Mouse (Mus musculus): Measurements from ENCODE around the gene Sppl2c. TPM values are rescaled to one million over a fixed set of nuclear protein-coding genes. Genes with fewer than 3 reads are reported as not detected.

Gene Sppl2c
- not detected in 2 replicates for polyA plus RNA-seq (2015; fragmentation: Nextera tagmentation; extraction: Ambion mirVana)

DNA sequence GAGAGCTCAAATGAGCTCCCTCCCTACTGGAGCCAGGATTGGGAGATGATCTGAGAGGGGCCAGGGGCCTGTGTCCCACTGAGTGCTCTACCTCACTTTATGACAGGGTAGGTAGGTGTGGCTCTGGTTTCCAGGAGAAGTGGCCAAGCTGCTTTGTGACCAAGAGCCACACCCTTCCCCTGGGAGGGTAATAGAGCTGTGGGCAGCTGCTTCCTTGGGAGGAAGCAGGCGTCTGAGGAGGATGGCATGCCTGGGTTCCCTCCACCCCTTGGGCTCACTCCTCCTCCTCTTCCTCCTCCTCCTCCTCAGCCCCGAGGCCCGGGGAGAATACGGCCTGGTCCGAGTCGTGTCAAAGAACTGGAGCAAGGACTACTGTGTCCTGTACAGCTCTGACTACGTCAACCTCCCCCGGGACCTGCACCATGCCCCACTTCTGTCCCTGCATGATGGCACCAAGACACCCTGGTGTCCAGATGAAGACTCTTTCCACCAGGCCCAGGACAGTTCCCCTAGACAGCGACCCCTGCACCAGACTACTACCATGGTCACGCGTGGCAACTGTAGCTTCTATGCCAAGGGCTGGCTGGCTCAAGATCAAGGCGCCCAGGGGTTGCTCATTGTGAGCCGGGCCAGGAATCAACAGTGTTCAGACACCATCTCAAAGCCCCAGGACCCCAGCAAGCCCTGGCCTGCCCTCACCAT lies at the start of gene Sppl2c:
TSS of gene Sppl2c (plus strand) at position 193 of the 702 bp plus-strand sequence.
- H3K9me3 ChIP-seq (replicated peaks) = no peaks in the 10 kb centered on the region
- H3K4me3 ChIP-seq = no peak within 1 kb of the TSS
- no peaks in the 10 kb centered on the region for H3K36me3 ChIP-seq
- no peaks in the 10 kb centered on the region for H3K4me1 ChIP-seq (replicated peaks)
- WGBS = 74% methylated on average over 13 of the region's 13 CpGs
- H3K27ac ChIP-seq = no peak within 1 kb of the TSS
- H3K9ac ChIP-seq = no peak within 1 kb of the TSS
- no peak for ATAC-seq (replicated peaks; ENCODE audit: insufficient number of reproducible peaks, insufficient read depth, low FRiP score, low read depth)
- no peak within 1 kb of the TSS for H3K4me2 ChIP-seq
- 0 out of 2 replicates have a peak, but pooled peaks cover 6% of the 10 kb centered on the region for H3K27me3 ChIP-seq

DNA sequence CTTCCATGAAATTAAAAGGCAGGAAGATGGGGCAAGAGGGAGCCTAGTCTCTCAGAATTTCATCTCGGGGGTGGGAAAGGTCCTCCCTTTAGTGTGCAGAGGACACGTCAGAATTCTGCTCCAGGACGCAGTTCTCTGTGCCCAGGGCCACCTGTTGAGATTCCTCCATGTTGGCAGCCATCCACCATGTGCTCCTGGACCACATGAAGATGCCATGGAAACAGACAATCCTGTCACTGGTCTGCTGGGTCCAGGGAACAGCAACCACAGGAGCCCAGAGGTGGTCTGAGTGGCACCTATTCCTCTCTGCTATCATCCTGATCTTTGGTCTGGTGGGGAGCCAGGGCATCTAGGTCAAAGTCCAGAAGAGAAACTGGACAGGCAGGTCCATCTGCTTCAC lies 47.2 kb upstream of the Sppl2c start:
- Histone ChIP-seq H3K27ac (no peak overlapping the region), H3K4me1 (replicated peaks) (no peaks in the 10 kb centered on the region), H3K36me3 (no peaks in the 10 kb centered on the region), H3K4me2 (no peak overlapping the region), H3K9me3 (replicated peaks) (no peaks in the 10 kb centered on the region), H3K27me3 (peaks cover 45% of the 10 kb centered on the region), H3K9ac (no peak overlapping the region), H3K4me3 (no peak overlapping the region)
- no peak for ATAC-seq (replicated peaks; ENCODE audit: insufficient number of reproducible peaks, insufficient read depth, low FRiP score, low read depth)
- 73% methylated on average over 3 of the region's 3 CpGs for whole genome bisulfite sequencing

DNA sequence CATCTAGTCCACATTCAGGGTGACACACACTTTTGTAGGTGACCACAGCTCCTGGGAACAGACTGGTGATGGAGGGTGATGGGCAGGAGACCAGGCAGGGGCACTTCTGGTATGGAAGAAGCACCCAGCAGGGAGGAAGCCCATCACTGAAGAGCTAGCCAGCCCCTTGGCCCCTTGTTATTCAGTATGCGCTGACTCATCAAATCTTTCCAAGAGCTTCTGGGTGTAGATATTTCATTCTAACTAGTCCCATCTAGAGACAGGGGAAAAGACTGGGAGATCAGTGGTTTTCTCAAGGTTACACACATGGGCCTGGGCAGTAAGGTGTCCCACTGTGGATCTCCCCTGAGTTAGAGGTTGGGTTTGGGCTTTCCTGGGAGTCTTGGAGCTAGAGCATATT lies 41.2 kb upstream of the Sppl2c start:
- H3K4me3 ChIP-seq = no peak overlapping the region
- no peaks in the 10 kb centered on the region for H3K9me3 ChIP-seq (replicated peaks)
- H3K4me2 ChIP-seq = no peak overlapping the region
- no peaks in the 10 kb centered on the region for H3K4me1 ChIP-seq (replicated peaks)
- no peak overlapping the region for H3K27ac ChIP-seq
- H3K36me3 ChIP-seq = no peaks in the 10 kb centered on the region
- WGBS = 91% methylated on average over 1 of the region's 1 CpGs
- ATAC-seq (replicated peaks; ENCODE audit: insufficient number of reproducible peaks, insufficient read depth, low FRiP score, low read depth) = no peak
- H3K27me3 ChIP-seq = 0 out of 2 replicates have a peak, but pooled peaks cover 9% of the 10 kb centered on the region
- no peak overlapping the region for H3K9ac ChIP-seq

DNA sequence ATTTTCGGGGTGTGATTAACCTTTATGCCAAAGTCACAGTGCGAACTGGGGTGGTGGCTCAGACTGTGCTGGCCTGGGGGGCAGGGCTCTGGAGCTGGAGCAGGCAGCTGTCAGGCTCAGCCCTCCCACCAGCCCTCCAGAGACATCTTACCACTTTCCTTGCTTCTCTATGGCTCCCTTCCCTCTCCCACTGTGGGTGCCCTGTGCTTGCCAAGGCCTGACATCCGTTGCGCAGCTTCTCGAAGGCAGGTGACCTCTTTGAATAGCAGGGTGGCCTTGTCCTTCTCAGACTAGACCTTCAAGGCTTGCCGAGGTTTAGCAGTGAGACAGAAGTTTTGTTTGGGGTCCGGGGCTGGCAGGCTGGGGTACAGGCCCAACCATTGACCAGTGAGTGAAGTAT lies 37.3 kb upstream of the Sppl2c start:
- Histone ChIP-seq H3K27me3 (peaks cover 16% of the 10 kb centered on the region; the same call in 1 of the 2 replicates), H3K4me3 (no peak overlapping the region), H3K4me1 (replicated peaks) (no peaks in the 10 kb centered on the region), H3K9me3 (replicated peaks) (no peaks in the 10 kb centered on the region), H3K4me2 (no peak overlapping the region), H3K27ac (no peak overlapping the region), H3K9ac (no peak overlapping the region), H3K36me3 (no peaks in the 10 kb centered on the region)
- 71% methylated on average over 7 of the region's 7 CpGs for WGBS
- ATAC-seq (replicated peaks; ENCODE audit: insufficient number of reproducible peaks, insufficient read depth, low FRiP score, low read depth) = no peak

DNA sequence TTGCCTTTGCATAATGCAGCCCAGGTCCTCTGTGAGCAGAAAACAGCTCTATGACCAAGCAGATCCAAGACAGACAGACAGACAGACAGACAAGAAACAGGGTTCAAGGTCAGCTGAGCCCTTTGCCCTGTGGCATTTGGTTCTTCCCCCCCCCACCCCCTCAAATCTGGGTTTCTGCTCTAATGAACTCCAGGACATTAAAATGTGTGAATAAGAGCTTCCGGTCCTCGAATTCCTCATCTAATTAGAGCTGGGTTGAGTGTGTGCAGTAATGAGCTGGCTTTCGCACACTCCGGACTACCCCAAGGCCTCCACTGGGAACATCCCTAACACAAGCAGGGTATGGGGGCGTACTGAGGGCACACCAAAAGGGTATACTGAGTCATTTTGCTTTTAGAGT lies 35.2 kb upstream of the Sppl2c start:
- Histone ChIP-seq H3K27me3 (peaks cover 31% of the 10 kb centered on the region; the same call in 1 of the 2 replicates), H3K9me3 (replicated peaks) (no peaks in the 10 kb centered on the region), H3K9ac (no peak overlapping the region), H3K27ac (no peak overlapping the region), H3K4me3 (no peak overlapping the region), H3K36me3 (no peaks in the 10 kb centered on the region), H3K4me2 (no peak overlapping the region), H3K4me1 (replicated peaks) (no peaks in the 10 kb centered on the region)
- no peak for ATAC-seq (replicated peaks; ENCODE audit: insufficient number of reproducible peaks, insufficient read depth, low FRiP score, low read depth)
- 69% methylated on average over 5 of the region's 5 CpGs for WGBS

DNA sequence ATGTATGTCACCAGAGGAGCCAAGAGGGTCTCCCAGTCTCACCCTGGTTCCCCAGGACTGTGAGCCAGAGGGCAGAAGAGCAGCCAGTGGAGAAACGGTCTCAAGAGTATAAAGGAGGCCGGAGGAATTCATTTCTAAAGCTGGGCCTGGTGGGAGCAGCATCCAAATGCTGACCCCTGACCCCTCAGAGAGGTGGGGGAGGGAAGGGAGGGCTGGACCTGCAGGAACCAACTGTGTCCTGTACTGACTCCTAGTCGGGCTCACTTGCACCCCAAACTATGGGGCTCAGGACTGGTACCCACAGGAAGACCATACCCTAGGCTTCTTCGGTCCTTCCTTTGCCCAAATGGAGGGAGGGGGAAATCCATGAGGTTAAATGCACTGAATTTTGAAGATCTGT lies 31.8 kb upstream of the Sppl2c start:
- no peak overlapping the region for H3K4me3 ChIP-seq
- H3K9me3 ChIP-seq (replicated peaks) = no peaks in the 10 kb centered on the region
- H3K4me1 ChIP-seq (replicated peaks) = 0 out of 2 replicates have a peak, but pooled peaks cover 4% of the 10 kb centered on the region
- H3K27ac ChIP-seq = no peak overlapping the region
- no peak for ATAC-seq (replicated peaks; ENCODE audit: insufficient number of reproducible peaks, insufficient read depth, low FRiP score, low read depth)
- WGBS = 63% methylated on average over 4 of the region's 4 CpGs
- peaks cover 60% of the 10 kb centered on the region for H3K27me3 ChIP-seq
- no peak overlapping the region for H3K4me2 ChIP-seq
- no peak overlapping the region for H3K9ac ChIP-seq
- H3K36me3 ChIP-seq = no peaks in the 10 kb centered on the region

DNA sequence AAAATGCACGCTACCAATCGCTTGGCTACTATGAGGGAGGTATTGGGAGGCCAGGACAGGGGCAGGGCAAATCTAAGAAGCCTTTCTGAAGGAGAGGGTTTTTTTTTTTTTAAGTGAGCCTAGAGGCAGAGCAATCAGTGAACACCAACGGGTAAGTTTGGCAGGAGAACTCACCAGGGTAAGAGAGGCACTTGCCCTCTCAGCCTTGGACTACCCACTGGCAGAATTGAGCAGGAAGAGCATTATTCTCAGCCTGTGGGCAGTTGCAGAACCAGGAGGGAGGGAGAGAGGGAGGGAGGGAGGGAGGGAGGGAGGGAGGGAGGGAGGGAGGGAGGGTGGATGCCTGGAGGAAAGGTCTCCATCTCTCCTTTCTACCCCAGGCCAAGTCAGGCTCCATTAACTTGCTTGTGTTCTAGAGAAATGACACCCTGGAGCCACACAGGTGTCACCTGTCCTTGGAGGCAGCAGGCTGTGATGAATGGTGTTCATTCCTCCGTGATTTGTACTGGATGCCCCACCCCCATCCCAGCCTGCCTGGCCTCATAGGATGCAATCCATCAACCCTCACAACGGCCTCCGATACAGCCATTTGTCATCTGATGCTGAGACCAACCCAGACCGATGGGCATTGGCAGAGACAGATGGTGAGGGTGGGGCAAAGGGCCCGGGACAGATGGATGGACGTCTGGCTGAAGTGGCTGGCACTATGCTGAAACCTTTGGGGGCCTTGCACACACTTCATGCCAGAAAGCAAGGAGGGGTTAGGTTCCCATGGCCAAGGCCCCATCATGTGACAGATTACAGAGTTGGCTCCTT lies 31.1 kb upstream of the Sppl2c start:
- H3K36me3 ChIP-seq = no peaks in the 10 kb centered on the region
- no peak overlapping the region for H3K27ac ChIP-seq
- 0 out of 2 replicates have a peak, but pooled peaks cover 4% of the 10 kb centered on the region for H3K4me1 ChIP-seq (replicated peaks)
- peaks cover 64% of the 10 kb centered on the region for H3K27me3 ChIP-seq
- 43% methylated on average over 9 of the region's 9 CpGs for WGBS
- no peak overlapping the region for H3K9ac ChIP-seq
- no peak overlapping the region for H3K4me3 ChIP-seq
- H3K9me3 ChIP-seq (replicated peaks) = no peaks in the 10 kb centered on the region
- no peak for ATAC-seq (replicated peaks; ENCODE audit: insufficient number of reproducible peaks, insufficient read depth, low FRiP score, low read depth)
- no peak overlapping the region for H3K4me2 ChIP-seq

DNA sequence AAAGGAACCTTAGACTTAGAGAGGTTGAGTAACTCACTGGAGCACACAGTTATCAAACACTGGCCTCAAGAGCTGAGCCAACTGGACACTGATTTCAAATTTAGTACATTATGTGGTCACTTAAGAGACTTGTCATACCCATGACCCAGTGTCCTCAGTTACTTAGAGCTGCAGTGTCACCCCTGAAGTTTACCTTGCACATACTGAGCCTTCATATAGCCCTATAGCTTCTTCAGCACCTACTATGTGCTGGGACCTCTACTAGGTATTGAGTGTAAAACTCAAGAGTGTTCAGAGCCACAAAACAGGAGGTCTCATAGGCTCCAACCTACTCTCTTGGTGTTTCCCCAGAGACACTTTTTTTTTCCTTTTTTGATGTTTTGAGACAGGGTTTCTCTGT lies 30.2 kb upstream of the Sppl2c start:
- ATAC-seq (replicated peaks; ENCODE audit: insufficient number of reproducible peaks, insufficient read depth, low FRiP score, low read depth) = no peak
- Histone ChIP-seq H3K4me1 (replicated peaks) (0 out of 2 replicates have a peak, but pooled peaks cover 4% of the 10 kb centered on the region), H3K36me3 (no peaks in the 10 kb centered on the region), H3K27me3 (peaks cover 69% of the 10 kb centered on the region), H3K4me3 (no peak overlapping the region), H3K9me3 (replicated peaks) (no peaks in the 10 kb centered on the region), H3K27ac (no peak overlapping the region), H3K9ac (no peak overlapping the region), H3K4me2 (no peak overlapping the region)

DNA sequence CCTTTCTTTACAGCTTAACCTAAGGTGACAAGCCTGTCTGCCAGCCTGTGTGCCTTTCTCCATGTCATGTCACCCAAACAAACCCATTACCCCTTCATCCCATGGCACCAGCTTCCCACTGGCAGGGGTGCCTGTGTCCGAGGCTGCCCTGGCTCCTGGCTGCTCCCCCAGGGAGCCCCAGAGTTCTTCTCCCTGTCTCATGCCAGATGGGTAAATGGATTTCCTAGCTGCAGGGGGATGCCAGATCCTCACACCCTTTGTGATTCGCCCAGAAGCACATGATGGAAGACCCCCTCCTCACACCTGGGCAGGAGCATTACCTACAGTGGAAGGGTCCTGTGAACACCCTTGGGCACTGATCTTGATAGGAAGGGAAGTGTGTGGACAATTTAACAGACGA lies 29.7 kb upstream of the Sppl2c start:
- H3K4me3 ChIP-seq = no peak overlapping the region
- H3K4me1 ChIP-seq (replicated peaks) = 0 out of 2 replicates have a peak, but pooled peaks cover 4% of the 10 kb centered on the region
- H3K9ac ChIP-seq = no peak overlapping the region
- H3K4me2 ChIP-seq = no peak overlapping the region
- no peak for ATAC-seq (replicated peaks; ENCODE audit: insufficient number of reproducible peaks, insufficient read depth, low FRiP score, low read depth)
- H3K9me3 ChIP-seq (replicated peaks) = no peaks in the 10 kb centered on the region
- peaks cover 69% of the 10 kb centered on the region for H3K27me3 ChIP-seq
- WGBS = 55% methylated on average over 3 of the region's 3 CpGs
- no peaks in the 10 kb centered on the region for H3K36me3 ChIP-seq
- no peak overlapping the region for H3K27ac ChIP-seq

DNA sequence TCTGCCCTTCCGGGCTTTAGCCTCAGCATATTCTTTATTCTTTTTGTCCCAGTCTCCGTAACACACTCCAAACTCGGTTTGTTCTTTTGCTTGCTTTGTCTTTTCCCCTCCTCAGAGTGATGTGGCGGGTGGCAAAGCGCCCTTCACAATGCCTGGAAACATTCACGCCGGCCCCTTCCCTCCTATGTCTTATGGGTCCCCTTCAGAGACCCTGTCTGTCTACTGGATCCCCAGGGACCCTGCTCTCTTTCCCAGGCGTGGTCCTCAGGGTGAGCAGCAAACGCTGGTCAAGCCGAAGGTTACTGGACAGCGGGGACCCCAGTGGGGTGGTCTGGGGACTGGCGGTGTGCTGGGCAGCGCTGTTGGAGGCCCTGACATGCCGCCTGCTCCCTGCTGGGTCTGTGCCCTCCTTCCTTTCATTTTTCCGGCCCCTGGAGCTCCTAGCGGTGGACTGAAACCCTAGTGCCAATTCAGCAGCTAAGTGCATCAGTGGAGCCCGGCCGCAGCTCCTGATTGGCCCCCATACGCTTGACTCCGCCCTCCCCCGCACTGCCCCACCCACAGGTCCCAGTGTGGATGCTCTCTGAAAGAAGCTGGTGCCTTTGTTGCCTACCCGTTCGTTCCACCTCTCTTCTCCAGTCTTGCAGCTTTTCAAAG lies 28.4 kb upstream of the Sppl2c start:
- Histone ChIP-seq H3K27me3 (peaks cover 70% of the 10 kb centered on the region), H3K9me3 (replicated peaks) (no peaks in the 10 kb centered on the region), H3K4me3 (peak overlapping the region; percentile 20), H3K9ac (no peak overlapping the region), H3K4me2 (peak overlapping the region; percentile 52), H3K36me3 (no peaks in the 10 kb centered on the region), H3K4me1 (replicated peaks) (0 out of 2 replicates have a peak, but pooled peaks cover 4% of the 10 kb centered on the region), H3K27ac (no peak overlapping the region)
- ATAC-seq (replicated peaks; ENCODE audit: insufficient number of reproducible peaks, insufficient read depth, low FRiP score, low read depth) = no peak; the same call in 1 of the 2 replicates
- 5% methylated on average over 23 of the region's 23 CpGs for WGBS

DNA sequence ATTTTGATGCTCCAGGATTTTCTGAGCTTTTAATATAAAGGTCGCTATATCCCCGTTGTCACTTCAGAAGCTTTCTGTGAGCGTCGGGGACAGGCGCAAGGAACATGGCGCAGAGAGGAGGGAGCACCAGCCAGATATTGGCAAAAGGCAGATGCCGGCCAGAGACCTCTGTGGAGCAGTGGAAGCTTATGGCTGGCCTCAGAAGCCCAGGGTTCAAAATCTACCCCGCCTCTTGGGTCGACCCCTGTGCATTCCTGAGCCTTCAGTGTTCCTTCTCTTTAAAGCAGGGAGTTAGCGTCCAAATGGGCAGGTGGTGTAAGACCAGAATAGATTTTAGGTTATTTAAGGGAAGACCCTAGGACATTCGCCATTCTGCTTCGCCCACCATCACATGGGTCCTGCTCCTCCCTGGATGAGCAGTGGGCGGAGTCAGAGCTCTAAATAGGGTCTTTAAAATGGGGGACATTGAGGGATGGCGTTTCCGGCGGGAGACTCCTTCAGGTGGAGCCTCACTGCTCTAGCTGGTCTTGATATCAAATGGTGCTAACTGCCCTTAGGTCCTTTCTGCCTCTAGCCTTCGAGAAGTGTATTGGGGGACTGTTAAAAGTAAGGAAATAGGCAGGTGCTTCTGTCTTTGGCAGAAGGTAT lies 27.7 kb upstream of the Sppl2c start:
- Histone ChIP-seq H3K4me2 (peak overlapping the region; percentile 52), H3K27me3 (peaks cover 70% of the 10 kb centered on the region), H3K9me3 (replicated peaks) (no peaks in the 10 kb centered on the region), H3K9ac (no peak overlapping the region), H3K36me3 (no peaks in the 10 kb centered on the region), H3K27ac (no peak overlapping the region), H3K4me1 (replicated peaks) (0 out of 2 replicates have a peak, but pooled peaks cover 4% of the 10 kb centered on the region), H3K4me3 (peak overlapping the region; percentile 20)
- no peak for ATAC-seq (replicated peaks; ENCODE audit: insufficient number of reproducible peaks, insufficient read depth, low FRiP score, low read depth)
- WGBS = 15% methylated on average over 17 of the region's 17 CpGs
